Mouse (Mus musculus) lung, embryonic 16.5 days (tissue): ENCODE results near the gene Zfp12. TPM values are rescaled to one million over a fixed set of nuclear protein-coding genes. Genes with fewer than 3 reads are reported as not detected.

Experiments
- ATAC-seq: fragments of 200-750 bp; cut with Nextera tagmentation; 2 replicates; pipeline ENCODE4 v1.8.0; 2017; ENCODE audit warnings: low read depth, mild to moderate bottlenecking, moderate library complexity
- H3K27ac ChIP-seq: fragments of 300-500 bp; sonication (generic); 2 replicates; pipeline ENCODE4 v1.5.1; 2014; ENCODE audit warnings: mild to moderate bottlenecking, control low read depth, low read length
- H3K27me3 ChIP-seq: fragments of 300-500 bp; sonication (generic); 2 replicates; pipeline ENCODE4 v1.6.1; 2014; ENCODE audit warnings: low read depth, low read length, mixed read lengths; ENCODE audit not compliant: control insufficient read depth, insufficient read depth
- H3K36me3 ChIP-seq: fragments of 300-500 bp; sonication (generic); 2 replicates; pipeline ENCODE4 v1.6.1; 2014; ENCODE audit warnings: low read length; ENCODE audit not compliant: control insufficient read depth, insufficient read depth
- H3K4me1 ChIP-seq: fragments of 300-500 bp; sonication (generic); replicated peaks from 2 replicates; pipeline ENCODE4 v1.6.1; 2014; ENCODE audit warnings: low read length, mixed read lengths; ENCODE audit not compliant: control insufficient read depth, insufficient read depth
- H3K4me2 ChIP-seq: fragments of 300-500 bp; sonication (generic); 2 replicates; pipeline ENCODE4 v1.6.1; 2014; ENCODE audit warnings: low read depth, low read length, control low read depth
- H3K4me3 ChIP-seq: fragments of 300-500 bp; sonication (generic); 2 replicates; pipeline ENCODE4 v1.5.1; 2014; ENCODE audit warnings: mild to moderate bottlenecking, low read length, control low read depth
- H3K9ac ChIP-seq: fragments of 300-500 bp; sonication (generic); 2 replicates; pipeline ENCODE4 v1.6.1; 2014; ENCODE audit warnings: low read length, control low read depth
- H3K9me3 ChIP-seq: fragments of 300-500 bp; sonication (generic); 2 replicates; pipeline ENCODE4 v1.6.1; 2016; ENCODE audit warnings: low read length; ENCODE audit not compliant: control insufficient read depth
- WGBS: fragments of 180-500 bp; shearing (Covaris S2); extraction: QIAGEN DNeasy Blood & Tissue Kit; methylation state at CpG from one replicate; pipeline ENCODE4 v1.1.7; 2014; 5-methylcytosine and 5-hydroxymethylcytosine counted together
- polyA plus RNA-seq: library from polyadenylated mRNA; unstranded; fragments of >200 nt; fragmentation: Nextera tagmentation; extraction: Ambion mirVana; gene quantifications from 2 replicates; pipeline ENCODE4 v1.2.1, GENCODE M21; 2015

Zfp12 gene
- polyA plus RNA-seq, 1 experiment from 2014 or later = 13.9 TPM

GRCm38 (mm10) chr5:143255131-143255519 is 20.2 kb downstream of the Zfp12 start:
- 29% methylated on average over 24 of the region's 24 CpGs for WGBS
- H3K9me3 ChIP-seq = no peaks in the 10 kb centered on the region
- H3K9ac ChIP-seq = no peak overlapping the region
- H3K4me2 ChIP-seq = no peak overlapping the region
- ATAC-seq = no peak
- peaks cover 61% of the 10 kb centered on the region for H3K27me3 ChIP-seq
- H3K27ac ChIP-seq = no peak overlapping the region
- H3K4me3 ChIP-seq = peak overlapping the region; percentile 15; the same call in 1 of the 2 replicates
- no peaks in the 10 kb centered on the region; the same call in 1 of the 2 replicates for H3K36me3 ChIP-seq
- peaks cover 17% of the 10 kb centered on the region for H3K4me1 ChIP-seq

GRCm38 (mm10) chr5:143255802-143256201 is 20.8 kb downstream of the Zfp12 start:
- no peak for ATAC-seq
- peaks cover 17% of the 10 kb centered on the region for H3K4me1 ChIP-seq
- no peak overlapping the region for H3K9ac ChIP-seq
- no peak overlapping the region for H3K4me3 ChIP-seq
- no peaks in the 10 kb centered on the region for H3K9me3 ChIP-seq
- peaks cover 61% of the 10 kb centered on the region for H3K27me3 ChIP-seq
- peaks cover under 1% of the 10 kb centered on the region; the same call in 1 of the 2 replicates for H3K36me3 ChIP-seq
- no peak overlapping the region for H3K27ac ChIP-seq
- no peak overlapping the region for H3K4me2 ChIP-seq
- WGBS = 82% methylated on average over 5 of the region's 5 CpGs

GRCm38 (mm10) chr5:143261636-143262035 is 26.7 kb downstream of the Zfp12 start:
- ATAC-seq = no peak
- Histone ChIP-seq H3K4me2 (no peak overlapping the region), H3K9ac (no peak overlapping the region), H3K4me3 (no peak overlapping the region), H3K4me1 (no peaks in the 10 kb centered on the region), H3K36me3 (peaks cover 4% of the 10 kb centered on the region; the same call in 1 of the 2 replicates), H3K27ac (no peak overlapping the region), H3K27me3 (peaks cover 3% of the 10 kb centered on the region), H3K9me3 (no peaks in the 10 kb centered on the region)
- 84% methylated on average over 8 of the region's 8 CpGs for WGBS

GRCm38 (mm10) chr5:143264689-143265088 is 29.7 kb downstream of the Zfp12 start:
- Histone ChIP-seq H3K36me3 (peaks cover 4% of the 10 kb centered on the region; the same call in 1 of the 2 replicates), H3K4me3 (no peak overlapping the region), H3K27me3 (no peaks in the 10 kb centered on the region), H3K27ac (no peak overlapping the region), H3K4me1 (0 out of 2 replicates have a peak, but pooled peaks cover 5% of the 10 kb centered on the region), H3K9me3 (no peaks in the 10 kb centered on the region), H3K9ac (no peak overlapping the region), H3K4me2 (no peak overlapping the region)
- no peak for ATAC-seq
- WGBS = 82% methylated on average over 10 of the region's 10 CpGs

GRCm38 (mm10) chr5:143265409-143265808 is 30.4 kb downstream of the Zfp12 start:
- Histone ChIP-seq H3K27me3 (no peaks in the 10 kb centered on the region), H3K9ac (no peak overlapping the region), H3K4me3 (no peak overlapping the region), H3K4me2 (no peak overlapping the region), H3K27ac (no peak overlapping the region), H3K36me3 (peaks cover 4% of the 10 kb centered on the region; the same call in 1 of the 2 replicates), H3K9me3 (no peaks in the 10 kb centered on the region), H3K4me1 (peaks cover 6% of the 10 kb centered on the region)
- ATAC-seq = no peak
- 44% methylated on average over 1 of the region's 1 CpGs for WGBS

- Histone ChIP-seq H3K27me3 (no peaks in the 10 kb centered on the region), H3K9ac (no peak overlapping the region), H3K9me3 (no peaks in the 10 kb centered on the region), H3K4me1 (peaks cover 11% of the 10 kb centered on the region), H3K4me3 (no peak overlapping the region), H3K4me2 (no peak overlapping the region), H3K36me3 (0 out of 2 replicates have a peak, but pooled peaks cover 2% of the 10 kb centered on the region), H3K27ac (no peak overlapping the region)
- 86% methylated on average over 6 of the region's 6 CpGs for WGBS
- no peak for ATAC-seq
Observed at GRCm38 (mm10) chr5:143266794-143267193, 31.8 kb downstream of the Zfp12 start.

- peak; percentile 6; the same call in 1 of the 2 replicates for ATAC-seq
- Histone ChIP-seq H3K27me3 (no peaks in the 10 kb centered on the region), H3K4me1 (peaks cover 11% of the 10 kb centered on the region), H3K9me3 (no peaks in the 10 kb centered on the region), H3K9ac (peak overlapping the region; percentile 84), H3K4me2 (peak overlapping the region; percentile 67), H3K4me3 (peak overlapping the region; percentile 79), H3K36me3 (no peaks in the 10 kb centered on the region), H3K27ac (no peak overlapping the region)
- 27% methylated on average over 8 of the region's 8 CpGs for WGBS
Observed at GRCm38 (mm10) chr5:143268985-143269362, 34.0 kb downstream of the Zfp12 start.

GRCm38 (mm10) chr5:143269363-143270150 is 34.6 kb downstream of the Zfp12 start, which contains the start of gene Zfp316:
Gene Zfp316 (minus strand): TSS chr5:143270022.
- WGBS = under 1% methylated on average over 77 of the region's 79 CpGs
- Histone ChIP-seq H3K4me2 (peak within 1 kb of the TSS; percentile 67), H3K9me3 (no peaks in the 10 kb centered on the region), H3K36me3 (no peaks in the 10 kb centered on the region), H3K4me1 (peaks cover 11% of the 10 kb centered on the region), H3K27ac (peak within 1 kb of the TSS; percentile 36; the same call in 1 of the 2 replicates), H3K9ac (peak within 1 kb of the TSS; percentile 84), H3K4me3 (peak within 1 kb of the TSS; percentile 79), H3K27me3 (no peaks in the 10 kb centered on the region)
- ATAC-seq = peak; percentile 84

- ATAC-seq = peak; percentile 29; the same call in 1 of the 2 replicates
- Histone ChIP-seq H3K27ac (no peak overlapping the region), H3K9ac (peak overlapping the region; percentile 84), H3K4me2 (peak overlapping the region; percentile 67), H3K9me3 (no peaks in the 10 kb centered on the region), H3K36me3 (no peaks in the 10 kb centered on the region), H3K27me3 (no peaks in the 10 kb centered on the region), H3K4me3 (peak overlapping the region; percentile 79), H3K4me1 (peaks cover 11% of the 10 kb centered on the region)
- WGBS = 4% methylated on average over 12 of the region's 12 CpGs
Observed at GRCm38 (mm10) chr5:143270151-143270519, 35.2 kb downstream of the Zfp12 start.
